Mouse (Mus musculus) limb, embryonic 13.5 days (tissue): ENCODE measurements around the gene Hoxd9. TPM values are rescaled to one million over a fixed set of nuclear protein-coding genes. Genes with fewer than 3 reads are reported as not detected.

Experiments
- ATAC-seq: fragments of 200-750 bp; cut with Nextera tagmentation; 2 replicates; pipeline ENCODE4 v1.8.0; 2017; ENCODE audit warnings: low read depth, moderate number of reproducible peaks, moderate TSS enrichment; ENCODE audit not compliant: low FRiP score
- H3K27ac ChIP-seq: fragments of 300-500 bp; sonication (generic); 2 replicates; pipeline ENCODE4 v1.5.1; 2015; ENCODE audit warnings: inconsistent platforms, mild to moderate bottlenecking, moderate library complexity
- H3K27me3 ChIP-seq: fragments of 300-500 bp; sonication (generic); 2 replicates; pipeline ENCODE4 v1.6.1; 2015; ENCODE audit warnings: mild to moderate bottlenecking, inconsistent platforms
- H3K36me3 ChIP-seq: fragments of 300-500 bp; sonication (generic); 2 replicates; pipeline ENCODE4 v1.6.1; 2015; ENCODE audit warnings: inconsistent platforms, mild to moderate bottlenecking, moderate library complexity
- H3K4me1 ChIP-seq: fragments of 300-500 bp; sonication (generic); 2 replicates; pipeline ENCODE4 v1.6.1; 2015; ENCODE audit warnings: inconsistent platforms
- H3K4me2 ChIP-seq: fragments of 300-500 bp; sonication (generic); replicated peaks from 2 replicates; pipeline ENCODE4 v1.6.1; 2015; ENCODE audit warnings: inconsistent platforms, mild to moderate bottlenecking, moderate library complexity
- H3K4me3 ChIP-seq: fragments of 300-500 bp; sonication (generic); 2 replicates; pipeline ENCODE4 v1.5.1; 2015; ENCODE audit warnings: moderate library complexity, mild to moderate bottlenecking, inconsistent platforms
- H3K9ac ChIP-seq: fragments of 300-500 bp; sonication (generic); 2 replicates; pipeline ENCODE4 v1.6.1; 2015; ENCODE audit warnings: mild to moderate bottlenecking, inconsistent platforms
- H3K9me3 ChIP-seq: fragments of 300-500 bp; sonication (generic); 2 replicates; pipeline ENCODE4 v1.6.1; 2016; ENCODE audit warnings: inconsistent platforms
- WGBS: fragments of 180-500 bp; shearing (Covaris S2); methylation state at CpG from one replicate; pipeline ENCODE4 v1.1.7; 2015; 5-methylcytosine and 5-hydroxymethylcytosine counted together
- microRNA counts: library from miRNA; unstranded; fragments of <30 nt; microRNA quantifications from one replicate; lab custom pipeline; 2016
- microRNA-seq: library from miRNA; unstranded; fragments of <30 nt; microRNA quantifications from one replicate; pipeline ENCODE4, GENCODE M21; 2016
- polyA plus RNA-seq: library from polyadenylated mRNA; unstranded; fragments of >200 nt; fragmentation: Nextera tagmentation; extraction: Ambion mirVana; gene quantifications from 2 replicates; pipeline ENCODE4 v1.2.1, GENCODE M21; 2015

Hoxd9 gene
- polyA plus RNA-seq, 1 experiment from 2014 or later = 10.9 TPM

DNA sequence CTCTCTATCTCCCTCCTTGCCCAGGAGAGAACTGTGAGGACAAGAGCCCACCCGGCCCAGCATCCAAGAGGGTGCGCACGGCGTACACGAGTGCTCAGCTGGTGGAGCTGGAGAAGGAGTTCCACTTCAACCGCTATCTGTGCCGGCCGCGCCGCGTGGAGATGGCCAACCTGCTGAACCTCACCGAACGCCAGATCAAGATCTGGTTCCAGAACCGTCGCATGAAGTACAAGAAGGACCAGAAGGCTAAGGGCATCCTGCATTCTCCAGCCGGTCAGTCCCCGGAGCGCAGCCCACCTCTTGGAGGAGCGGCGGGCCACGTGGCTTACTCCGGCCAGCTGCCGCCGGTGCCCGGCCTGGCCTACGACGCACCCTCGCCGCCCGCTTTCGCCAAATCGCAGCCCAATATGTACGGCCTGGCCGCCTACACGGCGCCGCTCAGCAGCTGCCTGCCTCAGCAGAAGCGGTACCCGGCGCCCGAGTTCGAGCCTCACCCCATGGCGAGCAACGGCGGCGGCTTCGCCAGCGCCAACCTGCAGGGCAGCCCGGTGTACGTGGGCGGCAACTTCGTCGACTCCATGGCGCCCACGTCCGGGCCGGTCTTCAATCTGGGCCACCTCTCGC lies 48.9 kb downstream of the Hoxd9 start:
- 5% methylated on average over 58 of the region's 58 CpGs for WGBS
- Histone ChIP-seq H3K36me3 (no peaks in the 10 kb centered on the region), H3K27ac (no peak overlapping the region), H3K27me3 (peaks cover 99% of the 10 kb centered on the region), H3K9me3 (no peaks in the 10 kb centered on the region), H3K9ac (no peak overlapping the region), H3K4me2 (peak overlapping the region; percentile 41), H3K4me1 (peaks cover 21% of the 10 kb centered on the region), H3K4me3 (peak overlapping the region; percentile 25)
- ATAC-seq = no peak

DNA sequence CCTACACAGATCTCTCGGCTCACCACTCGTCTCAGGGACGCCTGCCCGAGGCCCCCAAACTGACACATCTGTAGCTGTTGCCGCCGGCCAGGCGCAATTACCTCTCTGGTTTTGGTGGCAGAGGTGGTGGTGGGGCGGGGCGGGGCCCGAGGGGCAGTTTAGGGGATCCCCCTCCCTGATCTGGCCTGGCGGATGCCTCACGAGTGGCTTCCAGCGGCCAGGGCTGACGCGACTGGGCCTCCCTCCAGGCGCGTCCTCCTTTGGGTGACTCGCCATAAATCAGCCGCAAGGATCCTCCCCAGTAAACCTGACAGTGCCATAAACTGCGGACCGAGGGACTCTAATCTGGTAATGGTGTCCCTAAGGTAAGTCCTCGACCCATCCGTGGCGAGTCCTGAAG lies 49.5 kb downstream of the Hoxd9 start:
- Histone ChIP-seq H3K9me3 (no peaks in the 10 kb centered on the region), H3K27me3 (peaks cover 99% of the 10 kb centered on the region), H3K9ac (no peak overlapping the region), H3K4me1 (peaks cover 21% of the 10 kb centered on the region), H3K27ac (no peak overlapping the region), H3K4me2 (peak overlapping the region; percentile 41), H3K36me3 (no peaks in the 10 kb centered on the region), H3K4me3 (peak overlapping the region; percentile 25; the same call in 1 of the 2 replicates)
- 6% methylated on average over 24 of the region's 24 CpGs for WGBS
- ATAC-seq = no peak

DNA sequence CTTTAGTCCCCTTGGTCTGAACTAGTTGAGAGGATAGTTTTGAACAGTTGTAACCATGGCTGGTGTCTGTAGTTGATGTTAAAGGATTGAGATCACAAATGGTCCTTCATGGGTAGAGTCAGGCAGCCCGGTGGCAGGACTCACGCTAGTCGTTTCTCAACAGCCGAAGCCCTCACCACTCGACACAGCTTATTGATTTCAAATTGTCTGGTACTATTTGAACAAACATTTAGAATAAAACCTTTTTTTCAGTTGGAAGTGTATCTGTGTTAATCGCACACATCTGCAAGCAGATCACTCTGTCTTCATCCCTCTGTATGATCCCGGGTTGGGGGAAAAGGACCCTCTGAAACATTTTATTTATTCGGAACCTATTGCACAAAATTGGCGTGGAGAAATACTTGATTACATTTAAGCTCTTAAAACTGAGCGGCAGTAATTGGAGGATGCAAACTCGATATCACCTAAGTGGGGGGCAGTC lies 50.2 kb downstream of the Hoxd9 start:
- H3K4me1 ChIP-seq = peaks cover 26% of the 10 kb centered on the region
- 19% methylated on average over 11 of the region's 11 CpGs for WGBS
- ATAC-seq = no peak

DNA sequence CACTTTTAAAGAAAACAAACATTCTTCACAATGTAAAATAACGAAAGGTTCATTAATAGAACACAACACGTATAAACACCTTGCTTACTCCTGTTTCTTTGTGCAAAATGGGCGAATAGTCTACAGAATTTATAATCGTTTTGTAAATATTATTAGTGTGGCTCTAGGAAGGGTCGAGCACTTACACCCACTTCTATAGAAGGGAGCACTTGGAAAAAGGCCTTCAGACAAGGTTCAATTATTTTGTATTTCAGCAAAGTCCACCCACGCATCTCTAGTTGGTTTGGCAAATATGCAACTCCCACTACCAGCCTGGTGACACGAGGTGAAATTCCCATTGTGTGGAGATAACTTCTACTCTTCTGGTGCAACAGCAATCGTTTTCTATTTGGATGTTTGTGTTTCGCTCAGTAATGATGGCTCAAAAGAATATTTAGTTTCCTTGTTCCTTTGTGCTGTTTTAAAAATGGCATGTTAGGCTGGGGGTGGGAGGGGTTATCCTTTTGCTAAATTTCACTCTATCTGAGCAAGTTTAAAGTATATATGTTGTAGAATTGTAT lies 51.0 kb downstream of the Hoxd9 start:
- Histone ChIP-seq H3K4me1 (peaks cover 33% of the 10 kb centered on the region), H3K9ac (no peak overlapping the region), H3K27ac (no peak overlapping the region), H3K27me3 (peaks cover 100% of the 10 kb centered on the region), H3K4me2 (no peak overlapping the region), H3K9me3 (no peaks in the 10 kb centered on the region), H3K4me3 (no peak overlapping the region), H3K36me3 (no peaks in the 10 kb centered on the region)
- 18% methylated on average over 9 of the region's 9 CpGs for WGBS
- no peak for ATAC-seq

More for the DNA sequence above, 50.2 kb downstream of the Hoxd9 start:
- Histone ChIP-seq H3K27ac (no peak overlapping the region), H3K9me3 (no peaks in the 10 kb centered on the region), H3K4me3 (no peak overlapping the region), H3K9ac (no peak overlapping the region), H3K27me3 (peaks cover 99% of the 10 kb centered on the region), H3K36me3 (no peaks in the 10 kb centered on the region), H3K4me2 (no peak overlapping the region)

DNA sequence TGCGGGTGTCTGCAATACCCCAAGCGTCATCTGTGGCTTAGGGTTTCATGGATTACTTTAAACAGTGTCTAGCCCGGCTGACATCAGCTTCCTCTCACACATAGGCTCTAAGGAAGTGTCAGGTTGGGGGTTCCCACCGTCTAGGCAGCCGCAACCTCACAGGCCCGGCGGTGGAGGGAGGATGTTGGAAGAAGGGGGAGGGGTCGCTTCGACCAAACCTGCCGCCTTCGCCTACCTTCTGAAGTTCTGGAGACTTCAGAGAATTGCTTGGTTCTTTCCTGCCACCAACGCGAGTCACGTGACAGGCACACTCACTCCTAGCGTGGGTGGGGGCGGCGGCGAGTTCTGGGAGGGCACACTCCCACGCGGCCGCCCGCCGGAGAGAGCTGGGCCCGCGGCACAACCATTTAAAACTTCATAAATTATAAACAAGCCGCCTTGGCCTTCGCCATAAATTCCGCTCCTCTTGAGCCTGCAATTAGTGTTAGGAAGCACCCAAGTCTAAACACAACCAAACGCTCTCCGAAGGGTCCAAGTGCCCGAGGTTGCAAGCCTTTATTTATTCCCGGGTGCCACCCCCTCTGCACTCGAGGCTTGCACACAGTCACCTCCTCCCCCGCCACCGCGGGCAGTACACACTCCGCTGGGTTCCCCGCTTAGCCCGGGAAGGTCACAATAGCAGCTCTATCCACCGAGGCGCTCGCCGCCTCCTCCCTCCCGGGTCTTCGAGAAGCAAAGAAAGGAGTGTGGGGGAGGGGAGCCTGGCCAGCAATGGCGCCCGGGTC lies 52.0 kb downstream of the Hoxd9 start:
- Histone ChIP-seq H3K9me3 (no peaks in the 10 kb centered on the region), H3K27ac (no peak overlapping the region), H3K4me2 (peak overlapping the region; percentile 67), H3K27me3 (peaks cover 100% of the 10 kb centered on the region), H3K36me3 (no peaks in the 10 kb centered on the region), H3K9ac (peak overlapping the region; percentile 36; the same call in 1 of the 2 replicates), H3K4me1 (peaks cover 33% of the 10 kb centered on the region), H3K4me3 (peak overlapping the region; percentile 37)
- ATAC-seq = peak; percentile 18; the same call in 1 of the 2 replicates
- WGBS = under 1% methylated on average over 47 of the region's 47 CpGs

MicroRNAs within 50 kb of the gene (microRNA counts, 519-probe panel; counts per million panel counts)
- 3,640 counts per million, percentile 67 among the panel's probes with 10 or more counts for microRNA mmu-miR-10b (lab: Ali Mortazavi, UCI)

Small RNA genes within 50 kb of the gene (microRNA-seq; reads per million reads assigned to microRNA genes)
- gene Gm44463 (not detected), gene Mir10b (14,911 reads per million, percentile 96 among the genes with 10 or more reads in this experiment)

Other genes with a start within 250 kb of the Hoxd9 start
- gene Lnpk, start 118.3 kb upstream of the Hoxd9 start, polyA plus RNA-seq = 53.2 and 55.4 TPM in 2 replicates
- 2.3 and 3.2 TPM in 2 replicates for gene Evx2, start 38.2 kb upstream of the Hoxd9 start, polyA plus RNA-seq
- 48.5 and 55.5 TPM in 2 replicates for gene Hoxd13, start 29.4 kb upstream of the Hoxd9 start, polyA plus RNA-seq
- gene Hoxd12, start 22.7 kb upstream of the Hoxd9 start, polyA plus RNA-seq = 59.3 and 67.1 TPM in 2 replicates
- gene Hoxd11, start 18.2 kb upstream of the Hoxd9 start, polyA plus RNA-seq = 19.1 TPM in 2 replicates
- gene Hoxd10, start 5.8 kb upstream of the Hoxd9 start, polyA plus RNA-seq = 26.0 and 26.2 TPM in 2 replicates
- 7.3 and 7.5 TPM in 2 replicates for gene Hoxd8, start 6.9 kb downstream of the Hoxd9 start, polyA plus RNA-seq
- 0.84 and 0.88 TPM in 2 replicates for gene Hoxd3, start 14.2 kb downstream of the Hoxd9 start, polyA plus RNA-seq
- gene Hoxd4, start 14.2 kb downstream of the Hoxd9 start, polyA plus RNA-seq = 0.32 and 0.55 TPM in 2 replicates
- gene Gm28230, start 29.0 kb downstream of the Hoxd9 start, polyA plus RNA-seq = 0.08 and 0.26 TPM in 2 replicates
- gene Hoxd1, start 65.3 kb downstream of the Hoxd9 start, polyA plus RNA-seq = 0.61 and 0.69 TPM in 2 replicates
- 110 and 121 TPM in 2 replicates for gene Mtx2, start 128.1 kb downstream of the Hoxd9 start, polyA plus RNA-seq